Mouse (Mus musculus): ENCODE measurements around the gene Rhob.

- TF ChIP-seq POLR2A (IDR thresholded peaks at IDR 0.05; ENCODE audit: borderline replicate concordance, insufficient read depth, low read length) (no peak), CTCF (IDR thresholded peaks at IDR 0.05; ENCODE audit: borderline replicate concordance, insufficient read depth, low read depth, low read length) (no peak)
These were observed 32.5 kb downstream of the Rhob start for GRCm38 (mm10) chr12:8467029-8467924.

All from cerebellum, adult 2 months (tissue).